Mouse (Mus musculus): ENCODE measurements around the gene Il22. TPM values are rescaled to one million over a fixed set of nuclear protein-coding genes. Genes with fewer than 3 reads are reported as not detected.
"Not testable (repeated sequence)": the region's sequence is repeated elsewhere in the genome, so short reads cannot be mapped to it uniquely, and the experiment has no call there.

The Il22 gene
- total and polyA plus RNA-seq, 2 experiments from 2014 or later: 0.72 TPM; not detected in 1

DNA sequence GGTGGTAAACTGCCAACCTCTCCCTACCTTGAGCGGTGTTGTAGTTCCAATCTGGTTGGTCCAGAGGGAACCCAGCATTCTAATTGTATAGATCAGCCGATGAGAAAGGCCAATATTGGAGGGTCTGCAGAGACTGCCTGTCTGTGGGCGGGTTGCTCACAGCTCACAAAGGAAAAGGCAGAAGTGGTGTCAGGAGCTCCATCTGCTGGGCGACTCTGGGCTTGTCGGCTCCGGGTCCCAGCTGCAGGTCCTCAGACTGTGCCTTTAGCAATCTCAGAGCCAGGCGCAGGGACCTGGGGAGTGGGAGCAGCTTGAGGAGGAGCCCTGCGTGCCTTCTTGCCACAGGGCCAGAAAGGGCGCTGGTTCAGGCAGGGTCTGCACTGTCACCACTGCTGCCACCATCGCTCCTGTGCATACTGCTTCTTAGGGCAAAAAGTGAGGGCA lies 46.1 kb downstream of the Il22 start:
- no peaks in the 10 kb centered on the region for H3K9me3 ChIP-seq (ENCODE audit: low read length)
- H3K27ac ChIP-seq (ENCODE audit: low read depth, low read length): no peak overlapping the region
- TF ChIP-seq CTCF (IDR thresholded peaks at IDR 0.05): peak; percentile 76
- no peak overlapping the region for H3K4me3 ChIP-seq (ENCODE audit: low read depth, low read length)
- H3K27me3 ChIP-seq (ENCODE audit: insufficient read depth, low read length): no peaks in the 10 kb centered on the region
- DNase-seq (ENCODE audit: low spot score) (peak; percentile 76), ATAC-seq (ENCODE audit: low FRiP score) (0 out of 2 replicates have a peak, but pooled peaks have one; percentile 13)
- H3K9ac ChIP-seq (replicated peaks; ENCODE audit: low read length, poor library complexity, severe bottlenecking): no peak overlapping the region
- 42% methylated on average over 10 of the region's 10 CpGs for WGBS
- H3K36me3 ChIP-seq (ENCODE audit: insufficient read depth, low read length): no peaks in the 10 kb centered on the region
- H3K4me2 ChIP-seq (ENCODE audit: low read depth, low read length, poor library complexity, severe bottlenecking): no peak overlapping the region
- no peaks in the 10 kb centered on the region for H3K4me1 ChIP-seq (ENCODE audit: insufficient read depth, low read length)

DNA sequence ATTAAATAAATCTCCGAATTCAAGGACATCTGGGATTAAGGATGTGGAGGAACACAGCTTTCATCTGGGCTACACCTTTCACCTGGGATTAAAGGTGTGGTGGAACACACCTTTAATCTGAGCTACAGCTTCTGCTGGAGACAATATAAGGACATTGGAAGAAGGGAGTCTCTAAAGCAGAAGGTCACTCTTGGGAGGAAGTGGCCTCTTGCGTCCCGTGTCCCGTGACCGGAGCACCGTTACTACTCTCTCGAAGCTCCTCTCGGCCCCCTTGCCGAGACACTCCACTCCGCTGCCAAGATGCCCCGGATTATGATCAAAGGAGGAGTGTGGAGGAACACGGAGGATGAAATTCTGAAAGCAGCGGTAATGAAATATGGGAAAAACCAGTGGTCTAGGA lies 53.6 kb downstream of the Il22 start, which contains the start of gene Gm32802:
Gm32802 (plus strand) TSS at position 301 of the 400 bp plus-strand sequence.
- WGBS: no CpG with 5 or more reads among the region's 13 CpGs
- H3K27ac ChIP-seq (ENCODE audit: low read depth, low read length); H3K4me1 ChIP-seq (ENCODE audit: insufficient read depth, low read length); DNase-seq (ENCODE audit: low spot score); H3K4me3 ChIP-seq (ENCODE audit: low read depth, low read length); H3K36me3 ChIP-seq (ENCODE audit: insufficient read depth, low read length); H3K4me2 ChIP-seq (ENCODE audit: low read depth, low read length, poor library complexity, severe bottlenecking); ATAC-seq (ENCODE audit: low FRiP score); H3K9me3 ChIP-seq (ENCODE audit: low read length); H3K9ac ChIP-seq (replicated peaks; ENCODE audit: low read length, poor library complexity, severe bottlenecking); H3K27me3 ChIP-seq (ENCODE audit: insufficient read depth, low read length): not testable (repeated sequence)

Other genes starting within 250 kb of the Il22 start
- 22.7 and 32.9 TPM in 2 replicates for gene Mdm1, start 63.1 kb upstream of the Il22 start, total RNA-seq (2014; rRNA removed)
- 15.8 and 19.1 TPM in 2 replicates for gene Mdm1, start 63.1 kb upstream of the Il22 start, polyA plus RNA-seq (2015; fragmentation: Nextera tagmentation; extraction: Ambion mirVana)
- 0.11 and 0.24 TPM in 2 replicates for gene Gm32717, start 35.8 kb downstream of the Il22 start, total RNA-seq (2014; rRNA removed)
- 0.20 TPM in 1 of 2 replicates, not detected in the other for gene Gm32717, start 35.8 kb downstream of the Il22 start, polyA plus RNA-seq (2015; fragmentation: Nextera tagmentation; extraction: Ambion mirVana)
- 0.11 and 0.24 TPM in 2 replicates for gene Gm32802, start 53.7 kb downstream of the Il22 start, total RNA-seq (2014; rRNA removed)
- 0.20 TPM in 1 of 2 replicates, not detected in the other for gene Gm32802, start 53.7 kb downstream of the Il22 start, polyA plus RNA-seq (2015; fragmentation: Nextera tagmentation; extraction: Ambion mirVana)
- 1.4 and 1.7 TPM in 2 replicates for gene Iltifb, start 90.1 kb downstream of the Il22 start, total RNA-seq (2014; rRNA removed)
- 2.1 and 2.9 TPM in 2 replicates for gene Iltifb, start 90.1 kb downstream of the Il22 start, polyA plus RNA-seq (2015; fragmentation: Nextera tagmentation; extraction: Ambion mirVana)
- gene Gm9040, start 122.0 kb downstream of the Il22 start, total RNA-seq (2014; rRNA removed): not detected in 2 replicates
- gene Gm9040, start 122.0 kb downstream of the Il22 start, polyA plus RNA-seq (2015; fragmentation: Nextera tagmentation; extraction: Ambion mirVana): 0.06 TPM in 1 of 2 replicates, not detected in the other
- not detected in 2 replicates for gene Gm9044, start 127.5 kb downstream of the Il22 start, total RNA-seq (2014; rRNA removed)
- gene Gm9044, start 127.5 kb downstream of the Il22 start, polyA plus RNA-seq (2015; fragmentation: Nextera tagmentation; extraction: Ambion mirVana): 0.06 TPM in 1 of 2 replicates, not detected in the other
- not detected in 2 replicates for gene Gm9045, start 132.9 kb downstream of the Il22 start, total RNA-seq (2014; rRNA removed)
- gene Gm9045, start 132.9 kb downstream of the Il22 start, polyA plus RNA-seq (2015; fragmentation: Nextera tagmentation; extraction: Ambion mirVana): not detected in 2 replicates
- gene Gm9046, start 138.3 kb downstream of the Il22 start, total RNA-seq (2014; rRNA removed): not detected in 2 replicates
- gene Gm9046, start 138.3 kb downstream of the Il22 start, polyA plus RNA-seq (2015; fragmentation: Nextera tagmentation; extraction: Ambion mirVana): not detected in 2 replicates
- gene Gm9048, start 143.7 kb downstream of the Il22 start, total RNA-seq (2014; rRNA removed): not detected in 2 replicates
- gene Gm9048, start 143.7 kb downstream of the Il22 start, polyA plus RNA-seq (2015; fragmentation: Nextera tagmentation; extraction: Ambion mirVana): 0.13 TPM in 1 of 2 replicates, not detected in the other
- gene Gm9049, start 149.2 kb downstream of the Il22 start, total RNA-seq (2014; rRNA removed): not detected in 2 replicates
- gene Gm9049, start 149.2 kb downstream of the Il22 start, polyA plus RNA-seq (2015; fragmentation: Nextera tagmentation; extraction: Ambion mirVana): not detected in 2 replicates
- not detected in 2 replicates for gene Ifng, start 236.1 kb downstream of the Il22 start, total RNA-seq (2014; rRNA removed)
- gene Ifng, start 236.1 kb downstream of the Il22 start, polyA plus RNA-seq (2015; fragmentation: Nextera tagmentation; extraction: Ambion mirVana): not detected in 2 replicates